Mouse (Mus musculus): ENCODE measurements around the gene Tmem233. TPM values are rescaled to one million over a fixed set of nuclear protein-coding genes. Genes with fewer than 3 reads are reported as not detected.

Gene Tmem233
- polyA plus RNA-seq, 1 experiment from 2014 or later = not detected

DNA sequence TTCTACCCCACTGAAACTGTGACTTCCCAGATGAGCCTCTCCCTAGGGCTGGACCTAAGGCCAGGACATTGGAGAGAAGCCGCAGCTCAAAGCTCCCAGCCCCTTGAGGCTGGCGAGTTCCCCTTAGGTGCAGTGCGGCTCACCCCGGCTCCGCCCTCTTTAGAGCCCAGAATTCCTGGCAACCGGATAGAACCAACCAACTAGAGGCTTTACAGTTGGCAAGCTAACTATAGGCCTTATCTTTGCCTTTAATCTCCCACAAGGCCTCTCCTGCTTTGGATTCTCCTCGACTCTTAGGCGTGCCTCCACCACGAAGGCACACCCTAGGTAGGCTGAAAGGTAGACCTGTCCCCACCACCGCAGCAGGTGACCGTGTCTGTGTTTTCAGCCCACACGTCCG lies 75.3 kb downstream of the Tmem233 start:
- H3K27ac ChIP-seq (ENCODE audit: low read depth) = no peak overlapping the region
- H3K9ac ChIP-seq (replicated peaks) = no peak overlapping the region
- DNase-seq (no peak), ATAC-seq (no peak)
- TF ChIP-seq CTCF (IDR thresholded peaks at IDR 0.05; ENCODE audit: low read depth) = no peak
- TF ChIP-seq EP300 (IDR thresholded peaks at IDR 0.05; ENCODE audit: low read depth) = no peak
- peaks cover 8% of the 10 kb centered on the region for H3K4me1 ChIP-seq (ENCODE audit: insufficient read depth)
- H3K4me2 ChIP-seq (ENCODE audit: low read depth, low read length) = no peak overlapping the region
- peaks cover 16% of the 10 kb centered on the region for H3K36me3 ChIP-seq (replicated peaks; ENCODE audit: insufficient read depth, low read length)
- H3K27me3 ChIP-seq (ENCODE audit: insufficient read depth, low read length) = no peaks in the 10 kb centered on the region
- H3K9me3 ChIP-seq (ENCODE audit: low read length) = no peaks in the 10 kb centered on the region
- 82% methylated on average over 13 of the region's 13 CpGs for WGBS (ENCODE audit: insufficient replicate concordance)
- no peak overlapping the region for H3K4me3 ChIP-seq (ENCODE audit: low read depth, low read length)

DNA sequence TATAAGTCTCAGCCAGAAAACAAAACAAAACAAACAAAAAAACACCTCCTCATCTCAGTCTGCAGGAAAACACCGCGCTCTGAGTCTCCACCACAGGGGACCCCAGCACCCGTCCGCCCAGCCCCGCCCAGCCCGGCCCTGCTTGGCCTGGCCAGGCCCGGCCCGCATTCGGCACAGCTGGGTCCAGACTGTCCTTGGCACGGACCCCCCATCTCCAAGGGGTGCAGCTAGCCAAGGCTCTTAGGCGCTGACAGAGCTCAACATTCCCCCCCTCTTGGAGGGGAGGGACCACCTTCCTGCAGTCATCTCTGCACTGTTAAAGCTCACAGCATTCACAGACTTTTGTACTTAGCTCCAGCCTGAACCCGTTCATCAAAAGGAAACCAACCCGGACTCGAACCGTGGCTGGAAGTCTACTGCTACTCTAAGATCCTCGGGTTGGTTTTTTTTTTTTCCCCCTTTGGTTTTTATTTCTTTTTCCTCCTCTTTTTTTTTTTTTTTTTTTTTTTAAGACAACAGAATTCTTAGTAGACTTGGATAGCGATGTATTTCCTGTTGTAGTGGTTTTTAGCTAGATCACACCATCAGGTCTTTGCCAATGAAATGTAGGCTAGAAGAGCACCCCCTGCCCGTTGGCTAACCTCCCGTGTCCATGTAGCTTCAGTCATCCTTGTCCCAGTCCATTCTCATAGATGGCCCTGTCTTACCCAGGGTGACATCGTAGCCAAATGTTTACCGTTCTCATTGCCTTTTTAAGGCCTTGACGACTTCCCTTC lies 76.5 kb downstream of the Tmem233 start:
- H3K36me3 ChIP-seq (replicated peaks; ENCODE audit: insufficient read depth, low read length) = peaks cover 18% of the 10 kb centered on the region
- no peak overlapping the region for H3K4me2 ChIP-seq (ENCODE audit: low read depth, low read length)
- peaks cover 8% of the 10 kb centered on the region for H3K4me1 ChIP-seq (ENCODE audit: insufficient read depth)
- ATAC-seq = no peak
- no peak for DNase-seq
- no peak overlapping the region for H3K9ac ChIP-seq (replicated peaks)
- 88% methylated on average over 22 of the region's 22 CpGs for WGBS (ENCODE audit: insufficient replicate concordance)
- no peaks in the 10 kb centered on the region for H3K9me3 ChIP-seq (ENCODE audit: low read length)
- H3K27ac ChIP-seq (ENCODE audit: low read depth) = no peak overlapping the region
- H3K4me3 ChIP-seq (ENCODE audit: low read depth, low read length) = no peak overlapping the region
- no peaks in the 10 kb centered on the region for H3K27me3 ChIP-seq (ENCODE audit: insufficient read depth, low read length)
- TF ChIP-seq CTCF (IDR thresholded peaks at IDR 0.05; ENCODE audit: low read depth) (no peak), EP300 (IDR thresholded peaks at IDR 0.05; ENCODE audit: low read depth) (no peak)

DNA sequence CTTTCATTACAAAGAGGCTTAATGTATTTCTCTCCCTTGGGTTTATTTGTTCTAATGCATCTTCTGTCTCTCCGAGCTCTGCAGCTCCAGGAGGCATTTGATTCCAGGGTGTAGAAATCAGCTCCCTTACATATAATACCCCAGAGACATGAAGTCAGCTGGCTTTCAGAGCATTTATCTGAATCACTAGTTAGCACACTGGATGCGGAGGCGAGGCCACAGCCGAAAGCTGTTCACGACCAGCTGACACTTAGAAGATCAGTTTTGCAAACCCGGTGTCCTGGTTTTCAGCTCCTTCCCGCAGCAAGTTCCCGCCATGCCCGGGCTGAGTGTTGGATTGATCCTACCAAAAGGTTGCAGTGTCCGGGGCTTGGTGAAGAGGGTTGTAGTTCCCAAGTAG lies 78.8 kb downstream of the Tmem233 start:
- WGBS (ENCODE audit: insufficient replicate concordance) = 93% methylated on average over 10 of the region's 10 CpGs
- DNase-seq = no peak
- Histone ChIP-seq H3K27ac (ENCODE audit: low read depth) (no peak overlapping the region), H3K9me3 (ENCODE audit: low read length) (no peaks in the 10 kb centered on the region), H3K4me3 (ENCODE audit: low read depth, low read length) (no peak overlapping the region), H3K4me1 (ENCODE audit: insufficient read depth) (peaks cover 2% of the 10 kb centered on the region; the same call in 1 of the 2 replicates), H3K36me3 (replicated peaks; ENCODE audit: insufficient read depth, low read length) (peaks cover 18% of the 10 kb centered on the region), H3K9ac (replicated peaks) (no peak overlapping the region), H3K27me3 (ENCODE audit: insufficient read depth, low read length) (no peaks in the 10 kb centered on the region), H3K4me2 (ENCODE audit: low read depth, low read length) (no peak overlapping the region)
- no peak for ATAC-seq
- no peak for TF ChIP-seq EP300 (IDR thresholded peaks at IDR 0.05; ENCODE audit: low read depth)
- TF ChIP-seq CTCF (IDR thresholded peaks at IDR 0.05; ENCODE audit: low read depth) = no peak

DNA sequence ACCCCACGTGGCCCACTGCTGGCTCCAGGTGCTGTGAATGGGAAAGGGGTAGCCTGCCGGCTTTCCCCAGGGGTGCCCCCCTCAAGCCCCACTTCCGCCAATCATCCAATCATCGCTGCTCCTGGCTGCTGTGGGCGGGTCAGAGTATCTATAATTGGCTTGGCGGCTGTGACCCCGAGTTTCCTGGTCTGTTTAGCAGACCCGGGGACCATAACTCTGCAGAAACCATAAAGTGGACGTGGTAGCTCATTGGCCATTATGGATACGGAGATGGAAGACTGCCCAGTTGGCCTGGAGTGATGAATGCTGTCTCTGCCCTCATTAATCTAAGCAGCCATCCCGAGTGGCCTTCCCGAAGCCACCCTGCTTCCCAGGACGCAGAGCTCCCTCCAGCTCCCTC lies 79.2 kb downstream of the Tmem233 start:
- no peak overlapping the region for H3K27ac ChIP-seq (ENCODE audit: low read depth)
- H3K4me1 ChIP-seq (ENCODE audit: insufficient read depth) = no peaks in the 10 kb centered on the region
- no peak for TF ChIP-seq EP300 (IDR thresholded peaks at IDR 0.05; ENCODE audit: low read depth)
- no peak for TF ChIP-seq CTCF (IDR thresholded peaks at IDR 0.05; ENCODE audit: low read depth)
- WGBS (ENCODE audit: insufficient replicate concordance) = 66% methylated on average over 13 of the region's 13 CpGs
- ATAC-seq (no peak), DNase-seq (no peak)
- no peaks in the 10 kb centered on the region for H3K9me3 ChIP-seq (ENCODE audit: low read length)
- no peaks in the 10 kb centered on the region for H3K27me3 ChIP-seq (ENCODE audit: insufficient read depth, low read length)
- H3K4me2 ChIP-seq (ENCODE audit: low read depth, low read length) = no peak overlapping the region
- no peak overlapping the region for H3K4me3 ChIP-seq (ENCODE audit: low read depth, low read length)
- peaks cover 18% of the 10 kb centered on the region for H3K36me3 ChIP-seq (replicated peaks; ENCODE audit: insufficient read depth, low read length)
- no peak overlapping the region for H3K9ac ChIP-seq (replicated peaks)

DNA sequence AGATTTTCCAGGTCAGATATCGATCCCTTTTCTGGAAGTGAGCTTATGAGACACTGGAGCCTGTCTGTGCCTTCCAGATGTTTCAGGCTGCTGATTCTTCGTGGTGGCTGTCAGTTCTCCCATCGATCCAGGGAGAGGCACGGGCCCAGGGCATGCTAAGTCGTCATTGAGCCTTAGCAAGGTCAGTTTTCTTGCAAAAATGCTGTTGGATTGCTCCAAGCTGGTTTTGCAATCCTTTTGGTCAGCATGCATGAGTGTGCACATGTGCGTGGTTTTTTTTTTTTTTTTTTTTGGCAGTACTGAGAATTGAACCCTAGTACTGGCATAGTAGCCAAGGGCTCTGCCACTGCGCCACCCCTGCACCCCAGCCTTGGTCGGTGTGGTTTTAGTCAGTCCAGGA lies 79.9 kb downstream of the Tmem233 start:
- no peak for TF ChIP-seq EP300 (IDR thresholded peaks at IDR 0.05; ENCODE audit: low read depth)
- no peak for TF ChIP-seq CTCF (IDR thresholded peaks at IDR 0.05; ENCODE audit: low read depth)
- DNase-seq (no peak), ATAC-seq (no peak)
- WGBS (ENCODE audit: insufficient replicate concordance) = 72% methylated on average over 8 of the region's 8 CpGs
- peaks cover 18% of the 10 kb centered on the region for H3K36me3 ChIP-seq (replicated peaks; ENCODE audit: insufficient read depth, low read length)
- H3K9ac ChIP-seq (replicated peaks) = no peak overlapping the region
- no peak overlapping the region for H3K4me3 ChIP-seq (ENCODE audit: low read depth, low read length)
- no peaks in the 10 kb centered on the region for H3K4me1 ChIP-seq (ENCODE audit: insufficient read depth)
- no peak overlapping the region for H3K27ac ChIP-seq (ENCODE audit: low read depth)
- no peaks in the 10 kb centered on the region for H3K9me3 ChIP-seq (ENCODE audit: low read length)
- H3K27me3 ChIP-seq (ENCODE audit: insufficient read depth, low read length) = no peaks in the 10 kb centered on the region
- H3K4me2 ChIP-seq (ENCODE audit: low read depth, low read length) = no peak overlapping the region

DNA sequence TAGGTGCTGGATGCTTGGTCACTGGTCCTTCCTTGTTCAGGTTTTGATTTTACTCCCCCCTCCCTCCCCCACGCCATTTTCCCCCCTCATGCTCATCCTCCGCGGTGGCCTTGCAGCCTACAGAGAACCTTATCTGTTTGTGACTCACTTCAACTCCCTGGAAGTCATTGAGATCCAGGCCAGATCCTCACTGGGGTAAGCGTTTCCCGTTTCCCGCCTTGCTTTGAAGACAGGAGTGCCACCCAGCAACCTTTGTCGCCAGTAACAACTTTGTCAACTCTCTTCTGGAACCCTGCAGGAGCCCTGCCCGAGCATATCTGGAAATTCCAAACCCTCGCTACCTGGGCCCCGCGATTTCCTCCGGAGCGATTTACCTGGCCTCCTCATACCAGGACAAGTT lies 85.7 kb downstream of the Tmem233 start:
- DNase-seq (no peak), ATAC-seq (no peak)
- WGBS (ENCODE audit: insufficient replicate concordance) = 86% methylated on average over 13 of the region's 13 CpGs
- Histone ChIP-seq H3K4me2 (ENCODE audit: low read depth, low read length) (no peak overlapping the region), H3K9me3 (ENCODE audit: low read length) (no peaks in the 10 kb centered on the region), H3K27me3 (ENCODE audit: insufficient read depth, low read length) (no peaks in the 10 kb centered on the region), H3K4me3 (ENCODE audit: low read depth, low read length) (no peak overlapping the region), H3K9ac (replicated peaks) (no peak overlapping the region), H3K36me3 (replicated peaks; ENCODE audit: insufficient read depth, low read length) (peaks cover 40% of the 10 kb centered on the region), H3K27ac (ENCODE audit: low read depth) (no peak overlapping the region), H3K4me1 (ENCODE audit: insufficient read depth) (no peaks in the 10 kb centered on the region)
- TF ChIP-seq EP300 (IDR thresholded peaks at IDR 0.05; ENCODE audit: low read depth) (no peak), CTCF (IDR thresholded peaks at IDR 0.05; ENCODE audit: low read depth) (no peak)
